Mouse (Mus musculus) heart, postnatal 0 days (tissue): Measurements from ENCODE around the gene Zfp566.

Experiments
- CTCF ChIP-seq: IDR thresholded peaks from 2 replicates; pipeline ENCODE4 v1.5.1; 2016; ENCODE audit warnings: antibody characterized with exemption, control low read depth, low read depth
- EP300 ChIP-seq: IDR thresholded peaks from 2 replicates; pipeline ENCODE4 v1.6.1; 2016; ENCODE audit warnings: antibody characterized with exemption, low read depth

DNA sequence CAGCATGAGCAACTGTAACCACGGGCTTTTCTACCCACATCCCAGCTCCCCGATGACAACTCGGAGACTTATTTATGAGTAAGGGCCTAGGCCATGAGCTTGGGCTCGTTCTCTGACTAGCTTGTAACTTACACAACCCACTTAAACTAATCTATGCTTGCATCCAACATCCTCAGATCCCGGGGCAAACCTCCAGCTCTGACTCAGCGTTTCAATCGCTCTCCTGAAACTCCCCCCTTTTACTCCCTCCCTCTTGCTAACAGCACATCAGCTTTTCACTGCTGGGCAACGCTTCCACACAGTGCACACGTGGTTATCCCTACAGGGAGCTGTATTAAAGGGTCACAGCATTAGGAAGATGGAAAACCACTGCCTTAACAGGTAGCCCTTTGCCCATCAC lies 3.8 kb downstream of the Zfp566 start:
- TF ChIP-seq EP300 (no peak), CTCF (no peak)
